Comparison of ENCODE assay signal across 16 mouse cellular contexts in genomic region chr12:82424783-82425182, GRCm38 (mm10).
A peak's percentile ranks its signal among the peaks of the same experiment; 100 is the strongest.
DNase-seq lines count a peak whose midpoint lies in the region; ATAC-seq and TF ChIP-seq lines count a peak whose summit lies in the region.
"Had no signal": no experiment of that assay in that cellular context is flagged by ENCODE, and none has a peak within 500 bp of the region (broad histone marks: within the 10 kb centered on the region; RNA-seq: fewer than 3 reads in every experiment).

No protein-coding gene starts in this region.

- H3K36me3 ChIP-seq in heart, embryonic 12.5 days: peaks cover 58% of the 10 kb centered on the region
- peaks cover 5% of the 10 kb centered on the region; the same call in 1 of the 2 replicates for H3K36me3 ChIP-seq in ES-E14 (ENCODE audit: control insufficient read depth, insufficient read depth, low read length, poor library complexity, severe bottlenecking)
- peaks cover 35% of the 10 kb centered on the region for H3K36me3 ChIP-seq in heart, postnatal 0 days (replicated peaks; ENCODE audit: control insufficient read depth, insufficient read depth, low read length)

- peaks cover 37% of the 10 kb centered on the region for H3K4me1 ChIP-seq in heart, embryonic 12.5 days (replicated peaks)
- H3K4me1 ChIP-seq in ES-E14 (ENCODE audit: control insufficient read depth in 2 of 2, insufficient read depth in 2 of 2, low read length in 2 of 2, poor library complexity in 1 of 2): 0 out of 4 replicates have a peak, but pooled peaks cover 0 to 2% of the 10 kb centered on the region in 2 experiments
- H3K4me1 ChIP-seq in heart, postnatal 0 days (ENCODE audit: control insufficient read depth, insufficient read depth): peaks cover 5% of the 10 kb centered on the region; the same call in 1 of the 2 replicates
- H3K4me1 ChIP-seq: liver, embryonic 15.5 days had no signal

- in situ Hi-C loops in ES-E14 (cut with MboI; ENCODE audit: low sequenced_read_pairs in 2 of 2, unreplicated experiment in 2 of 2): no loop called here

- 72% methylated on average over 15 of the region's 15 CpGs for whole genome bisulfite sequencing in heart, embryonic 12.5 days
- 47% methylated on average over 15 of the region's 15 CpGs for WGBS in heart, postnatal 0 days

- ATAC-seq in heart, embryonic 12.5 days (ENCODE audit: insufficient number of reproducible peaks, low FRiP score): peak; percentile 50; the same call in 1 of the 2 replicates
- ATAC-seq in heart, postnatal 0 days (ENCODE audit: insufficient read depth, low read depth): peak; percentile 74
- ATAC-seq: midbrain, embryonic 16.5 days had no signal

- no peaks in the 10 kb centered on the region for H3K27me3 ChIP-seq in heart, embryonic 12.5 days (replicated peaks)
- no peaks in the 10 kb centered on the region for H3K27me3 ChIP-seq in heart, postnatal 0 days (ENCODE audit: control insufficient read depth, insufficient read depth, low read length)
- H3K27me3 ChIP-seq: limb, embryonic 13.5 days; liver, embryonic 15.5 days had no signal

- no peak overlapping the region for H3K9ac ChIP-seq in heart, embryonic 12.5 days
- H3K9ac ChIP-seq in ES-E14 (ENCODE audit: insufficient read depth, low read depth, low read length, poor library complexity, severe bottlenecking): peak overlapping the region; percentile 5; the same call in 1 of the 2 replicates
- H3K9ac ChIP-seq in heart, postnatal 0 days (replicated peaks; ENCODE audit: low read depth, low read length): no peak overlapping the region; the same call in 1 of the 2 replicates
- H3K9ac ChIP-seq: limb, embryonic 13.5 days; liver, embryonic 15.5 days had no signal

- no peak; the same call in 1 of the 2 replicates for TF ChIP-seq CTCF in heart, postnatal 0 days (IDR thresholded peaks at IDR 0.05; ENCODE audit: low read depth)

- 0 out of 2 replicates have a peak overlapping the region, but pooled peaks have one; percentile 5 for H3K4me2 ChIP-seq in heart, embryonic 12.5 days
- peak overlapping the region; percentile 51 for H3K4me2 ChIP-seq in heart, postnatal 0 days (ENCODE audit: low read depth, low read length)
- H3K4me2 ChIP-seq: limb, embryonic 13.5 days; liver, embryonic 15.5 days had no signal

- H3K9me3 ChIP-seq in heart, embryonic 12.5 days (replicated peaks): no peaks in the 10 kb centered on the region
- H3K9me3 ChIP-seq in ES-E14 (ENCODE audit: control insufficient read depth, insufficient read depth, low read depth, low read length): no peaks in the 10 kb centered on the region
- H3K9me3 ChIP-seq in heart, postnatal 0 days (replicated peaks; ENCODE audit: control insufficient read depth, low read length): no peaks in the 10 kb centered on the region
- H3K9me3 ChIP-seq: limb, embryonic 13.5 days; liver, embryonic 15.5 days had no signal

- no peak overlapping the region for H3K4me3 ChIP-seq in heart, embryonic 12.5 days
- H3K4me3 ChIP-seq in ES-E14 (ENCODE audit: insufficient read depth in 1 of 2, low read depth in 1 of 2, low read length in 2 of 2, poor library complexity in 1 of 2, severe bottlenecking in 1 of 2): peak overlapping the region in 1 of 2 experiments; percentile 23; a peak in 2 of 4 replicates
- H3K4me3 ChIP-seq in heart, postnatal 0 days (ENCODE audit: low read depth, low read length): no peak overlapping the region
- H3K4me3 ChIP-seq: erythroblast, embryonic 14.5 days; limb, embryonic 13.5 days; liver, embryonic 15.5 days had no signal

- no peak for TF ChIP-seq EP300 in heart, postnatal 0 days (IDR thresholded peaks at IDR 0.05; ENCODE audit: low read depth)

- DNase-seq in cerebellum, postnatal 25 days: peak; percentile 46 to 48
- DNase-seq in cerebellum, adult 11-12 months: no peak
- no peak for DNase-seq in heart, adult 8-10 months (ENCODE audit: low spot score)
- no peak for DNase-seq in ES-E14 (ENCODE audit: low read depth, low spot score)
- DNase-seq in heart, postnatal 0 days (ENCODE audit: low spot score): peak; percentile 79
- no peak for DNase-seq in adrenal gland, postnatal 36 days
- DNase-seq in adrenal gland, postnatal 14 days: no peak
- DNase-seq: cerebellum, adult 8-10 months; kidney, adult 9 months; right cerebral cortex, postnatal 25 days; thymus, postnatal 36 days had no signal

- H3K27ac ChIP-seq in heart, embryonic 12.5 days (ENCODE audit: poor library complexity, severe bottlenecking): peak overlapping the region; percentile 78
- H3K27ac ChIP-seq in ES-E14 (ENCODE audit: insufficient read depth, low read depth, low read length, poor library complexity, severe bottlenecking): no peak overlapping the region
- 0 out of 2 replicates have a peak overlapping the region, but pooled peaks have one; percentile 11 for H3K27ac ChIP-seq in heart, postnatal 0 days (ENCODE audit: low read depth)
- H3K27ac ChIP-seq: limb, embryonic 13.5 days; liver, embryonic 15.5 days had no signal

TF ChIP-seq in ES-E14, 5 proteins besides CTCF, POLR2A, EP300 and RAD21:
- no peak for TF ChIP-seq CHD2 (IDR thresholded peaks at IDR 0.05; ENCODE audit: low read depth, low read length)
- no peak for TF ChIP-seq MAFK (IDR thresholded peaks at IDR 0.05; ENCODE audit: insufficient read depth, low read depth, low read length)
- TF ChIP-seq ZC3H11A (IDR thresholded peaks at IDR 0.05; ENCODE audit: borderline replicate concordance, low read depth, low read length): no peak
- TF ChIP-seq ZNF384 (IDR thresholded peaks at IDR 0.05; ENCODE audit: low read depth, low read length): no peak

Comparison
In these comparisons a context has a peak if more than half of its experiments do, and no peak if none do; other contexts are left out.
1. DNase-seq: peak in cerebellum, postnatal 25 days (2 of 2) and heart, postnatal 0 days (single experiment); none in cerebellum, adult 11-12 months (single experiment), heart, adult 8-10 months (single experiment), ES-E14 (single experiment), adrenal gland, postnatal 36 days (0 of 2) and adrenal gland, postnatal 14 days (single experiment).